In the genomic region with DNA sequence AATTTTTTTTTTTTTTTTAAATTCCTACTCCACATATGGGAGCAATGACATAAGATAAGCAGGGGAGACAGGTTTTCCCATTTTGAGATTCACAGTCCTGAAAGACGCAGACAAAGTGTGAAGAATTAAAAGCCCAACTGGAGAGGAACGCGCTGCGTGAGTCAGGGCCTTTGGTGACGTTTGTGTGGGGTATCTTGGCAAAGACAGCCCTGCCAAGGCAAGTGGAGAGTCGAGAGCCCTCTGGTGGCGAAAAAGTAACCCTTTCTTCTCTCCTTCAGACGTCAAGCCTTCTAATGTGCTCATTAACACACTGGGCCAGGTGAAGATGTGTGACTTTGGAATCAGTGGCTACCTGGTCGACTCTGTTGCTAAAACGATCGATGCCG, we compare ENCODE assay signal across 9 mouse cellular contexts.
A peak's percentile ranks its signal among the peaks of the same experiment; 100 is the strongest.
DNase-seq lines count a peak whose midpoint lies in the region; ATAC-seq and TF ChIP-seq lines count a peak whose summit lies in the region.
"Had no signal": no experiment of that assay in that cellular context is flagged by ENCODE, and none has a peak within 500 bp of the region (broad histone marks: within the 10 kb centered on the region; RNA-seq: fewer than 3 reads in every experiment).

No protein-coding gene starts in this region.

- H3K27ac ChIP-seq in cerebellum, adult 2 months (ENCODE audit: insufficient read depth, low read length), result no peak overlapping the region
- H3K27ac ChIP-seq in gastrocnemius, adult 2 months, result peak overlapping the region; percentile 48; the same call in 1 of the 2 replicates
- no peak overlapping the region for H3K27ac ChIP-seq in layer of hippocampus, adult 2 months
- no peak overlapping the region for H3K27ac ChIP-seq in lung, postnatal 0 days (ENCODE audit: low read length)
- no peak overlapping the region for H3K27ac ChIP-seq in spleen, adult 2 months (ENCODE audit: insufficient read depth, low read length)
- H3K27ac ChIP-seq: stomach, embryonic 15.5 days had no signal

- no peak overlapping the region for H3K4me3 ChIP-seq in cerebellum, adult 2 months (replicated peaks; ENCODE audit: insufficient read depth, low read depth, low read length)
- no peak overlapping the region for H3K4me3 ChIP-seq in C2C12 (ENCODE audit: insufficient read depth, poor library complexity, severe bottlenecking)
- no peak overlapping the region for H3K4me3 ChIP-seq in gastrocnemius, adult 2 months
- H3K4me3 ChIP-seq in layer of hippocampus, adult 2 months, result no peak overlapping the region
- H3K4me3 ChIP-seq in lung, postnatal 0 days (ENCODE audit: low read depth, low read length), result no peak overlapping the region
- H3K4me3 ChIP-seq in spleen, adult 2 months (ENCODE audit: extremely low read depth, insufficient read depth, insufficient read length), result no peak overlapping the region
- H3K4me3 ChIP-seq: stomach, embryonic 15.5 days had no signal

- no peaks in the 10 kb centered on the region for H3K79me2 ChIP-seq in C2C12 (ENCODE audit: control insufficient read depth, insufficient read depth)

- no peak overlapping the region for H3K9ac ChIP-seq in lung, postnatal 0 days (replicated peaks; ENCODE audit: low read depth)
- H3K9ac ChIP-seq: stomach, embryonic 15.5 days had no signal

- WGBS in cerebellum, adult 2 months, result 56% methylated on average over 12 of the region's 12 CpGs
- WGBS in lung, postnatal 0 days, result 49% methylated on average over 12 of the region's 12 CpGs
- 62% methylated on average over 12 of the region's 12 CpGs for WGBS in spleen, adult 2 months

- TF ChIP-seq POLR2A in cerebellum, adult 2 months (IDR thresholded peaks at IDR 0.05; ENCODE audit: borderline replicate concordance, insufficient read depth, low read length), result no peak
- TF ChIP-seq POLR2A in spleen, adult 2 months (IDR thresholded peaks at IDR 0.05; ENCODE audit: low read depth, low read length), result no peak

- no peaks in the 10 kb centered on the region for H3K4me1 ChIP-seq in cerebellum, adult 2 months (ENCODE audit: control insufficient read depth, insufficient read depth, low read length)
- H3K4me1 ChIP-seq in lung, postnatal 0 days (ENCODE audit: insufficient read depth, low read depth, low read length), result 0 out of 2 replicates have a peak, but pooled peaks cover 3% of the 10 kb centered on the region
- no peaks in the 10 kb centered on the region for H3K4me1 ChIP-seq in spleen, adult 2 months (ENCODE audit: control insufficient read depth, insufficient read depth, insufficient read length)

- no peak overlapping the region for H3ac ChIP-seq in C2C12 (ENCODE audit: control insufficient read depth, insufficient read length, low read depth)

- 0 out of 2 replicates have a peak, but pooled peaks have one; percentile 19 for ATAC-seq in lung, postnatal 0 days

- no peaks in the 10 kb centered on the region for H3K27me3 ChIP-seq in cerebellum, adult 2 months (ENCODE audit: control insufficient read depth, insufficient read depth, low read length)
- H3K27me3 ChIP-seq in C2C12 (ENCODE audit: control insufficient read depth, insufficient read depth, insufficient read length), result no peaks in the 10 kb centered on the region
- H3K27me3 ChIP-seq in lung, postnatal 0 days (replicated peaks; ENCODE audit: insufficient read depth, low read length), result no peaks in the 10 kb centered on the region
- no peaks in the 10 kb centered on the region for H3K27me3 ChIP-seq in spleen, adult 2 months (ENCODE audit: control insufficient read depth, insufficient read depth, low read length)
- H3K27me3 ChIP-seq: stomach, embryonic 15.5 days had no signal

- peak; percentile 44; the same call in 1 of the 2 replicates for TF ChIP-seq CTCF in cerebellum, adult 2 months (IDR thresholded peaks at IDR 0.05; ENCODE audit: borderline replicate concordance, insufficient read depth, low read depth, low read length)
- TF ChIP-seq CTCF in C2C12 (IDR thresholded peaks at IDR 0.05; ENCODE audit: control insufficient read depth, insufficient read depth, insufficient read length), result peak; percentile 56
- peak; percentile 74 for TF ChIP-seq CTCF in gastrocnemius, adult 2 months (IDR thresholded peaks at IDR 0.05)
- peak; percentile 83 for TF ChIP-seq CTCF in layer of hippocampus, adult 2 months (conservative IDR thresholded peaks at IDR 0.05)
- peak; percentile 72 for TF ChIP-seq CTCF in lung, postnatal 0 days (IDR thresholded peaks at IDR 0.05)
- peak; percentile 55; the same call in 1 of the 2 replicates for TF ChIP-seq CTCF in spleen, adult 2 months (IDR thresholded peaks at IDR 0.05; ENCODE audit: extremely low read depth, insufficient read depth, insufficient read length, insufficient replicate concordance)

- no peak for TF ChIP-seq EP300 in lung, postnatal 0 days (IDR thresholded peaks at IDR 0.05)

- no peak overlapping the region for H3K4me2 ChIP-seq in lung, postnatal 0 days (replicated peaks; ENCODE audit: low read depth, low read length)
- H3K4me2 ChIP-seq: stomach, embryonic 15.5 days had no signal

- peaks cover 31% of the 10 kb centered on the region for H3K36me3 ChIP-seq in C2C12 (ENCODE audit: control insufficient read depth, insufficient read depth)
- no peaks in the 10 kb centered on the region for H3K36me3 ChIP-seq in lung, postnatal 0 days (ENCODE audit: insufficient read depth, low read length)
- peaks cover 27% of the 10 kb centered on the region for H3K36me3 ChIP-seq in spleen, adult 2 months (ENCODE audit: control insufficient read depth, insufficient read depth, low read length)

- H3K79me3 ChIP-seq in C2C12 (ENCODE audit: low read depth), result no peaks in the 10 kb centered on the region

- peak; percentile 22 to 27 for DNase-seq in cerebellum, adult 2 months
- no peak for DNase-seq in cerebellum, adult 11 months
- peak; percentile 64 for DNase-seq in c-Kit-positive CD71-negative TER-119-negative erythroid progenitor cells, embryonic 14.5 days (ENCODE audit: low read depth)
- peak; percentile 73 for DNase-seq in gastrocnemius, adult 2 months
- peak; percentile 71 to 78 for DNase-seq in layer of hippocampus, adult 2 months (ENCODE audit: low spot score in 2 of 2)
- peak; percentile 71 for DNase-seq in lung, postnatal 0 days (ENCODE audit: low spot score)
- DNase-seq in spleen, adult 2 months (ENCODE audit: low read depth in 1 of 2, low spot score in 2 of 2), result peak; percentile 26 to 40

- H3K9me3 ChIP-seq in lung, postnatal 0 days (ENCODE audit: low read length), result no peaks in the 10 kb centered on the region
- H3K9me3 ChIP-seq: stomach, embryonic 15.5 days had no signal

- intact Hi-C loops in gastrocnemius, adult 2 months (cut with DNase I), result loop anchor here (2.0 kb wide), 1 partner anchor 129 kb away; no protein-coding TSS in a partner anchor

TF ChIP-seq in C2C12, 6 proteins besides CTCF, POLR2A, EP300 and RAD21:
- TF ChIP-seq USF1 (IDR thresholded peaks at IDR 0.05; ENCODE audit: low read depth), result no peak
- TF ChIP-seq CEBPB (IDR thresholded peaks at IDR 0.05; ENCODE audit: low read depth), result no peak
- TF ChIP-seq MAX (IDR thresholded peaks at IDR 0.05), result no peak
- TF ChIP-seq FOSL1 (IDR thresholded peaks at IDR 0.05; ENCODE audit: insufficient read depth, low read length, poor library complexity, severe bottlenecking), result no peak
- TF ChIP-seq MYOG (IDR thresholded peaks at IDR 0.05; ENCODE audit: control insufficient read depth, extremely low read depth, insufficient read length), result no peak
- no peak for TF ChIP-seq MYOD1 (IDR thresholded peaks at IDR 0.05; ENCODE audit: control insufficient read depth, insufficient read length, low read depth)
